Mouse (Mus musculus) forebrain, embryonic 14.5 days (tissue): Measurements from ENCODE around the gene Kat2b. TPM values are rescaled to one million over a fixed set of nuclear protein-coding genes. Genes with fewer than 3 reads are reported as not detected.
"Not testable (repeated sequence)": the region's sequence is repeated elsewhere in the genome, so short reads cannot be mapped to it uniquely, and the experiment has no call there.

ENCODE experiments used
- ATAC-seq: fragments of 200-750 bp; cut with Nextera tagmentation; 2 replicates; pipeline ENCODE4 v1.8.0; 2017; ENCODE audit warnings: mild to moderate bottlenecking, moderate library complexity
- DNase-seq: peaks from one replicate; pipeline ENCODE4 v3.0.0-alpha.2; 2015; ENCODE audit warnings: low spot score
- H3K27ac ChIP-seq: fragments of 300-500 bp; sonication (generic); 2 replicates; pipeline ENCODE4 v1.5.1; 2014; ENCODE audit warnings: low read depth, mild to moderate bottlenecking, control low read depth, low read length, moderate library complexity
- H3K27me3 ChIP-seq: fragments of 300-500 bp; sonication (generic); replicated peaks from 2 replicates; pipeline ENCODE4 v1.6.1; 2014; ENCODE audit warnings: low read length, control low read depth, mixed read lengths; ENCODE audit not compliant: control insufficient read depth, insufficient read depth
- H3K36me3 ChIP-seq: fragments of 300-500 bp; sonication (generic); 2 replicates; pipeline ENCODE4 v1.6.1; 2014; ENCODE audit warnings: low read length, control low read depth; ENCODE audit not compliant: control insufficient read depth, insufficient read depth
- H3K4me1 ChIP-seq: fragments of 300-500 bp; sonication (generic); 2 replicates; pipeline ENCODE4 v1.6.1; 2014; ENCODE audit warnings: antibody characterized with exemption, low read length, control low read depth; ENCODE audit not compliant: control insufficient read depth, insufficient read depth
- H3K4me2 ChIP-seq: fragments of 300-500 bp; sonication (generic); 2 replicates; pipeline ENCODE4 v1.6.1; 2014; ENCODE audit warnings: mild to moderate bottlenecking, control low read depth, low read length
- H3K4me3 ChIP-seq: fragments of 300-500 bp; sonication (generic); 2 replicates; pipeline ENCODE4 v1.5.1; 2014; ENCODE audit warnings: low read depth, low read length, control low read depth
- H3K9ac ChIP-seq: fragments of 300-500 bp; sonication (generic); 2 replicates; pipeline ENCODE4 v1.6.1; 2014; ENCODE audit warnings: mild to moderate bottlenecking, low read length, control low read depth, moderate library complexity
- H3K9me3 ChIP-seq: fragments of 300-500 bp; sonication (generic); replicated peaks from 2 replicates; pipeline ENCODE4 v1.6.1; 2016; ENCODE audit warnings: low read length, control low read depth, mixed read lengths; ENCODE audit not compliant: control insufficient read depth
- WGBS: fragments of 180-500 bp; shearing (Covaris S2); extraction: QIAGEN DNeasy Blood & Tissue Kit; methylation state at CpG from one replicate; pipeline ENCODE4 v1.1.7; 2014; 5-methylcytosine and 5-hydroxymethylcytosine counted together
- polyA plus RNA-seq: library from polyadenylated mRNA; unstranded; fragments of >200 nt; fragmentation: Nextera tagmentation; extraction: Ambion mirVana; gene quantifications from 2 replicates; pipeline ENCODE4 v1.2.1, GENCODE M21; 2014

Kat2b gene
- polyA plus RNA-seq, 1 experiment from 2014 or later, result 6.4 TPM

- Histone ChIP-seq H3K27me3 (no peaks in the 10 kb centered on the region), H3K9me3 (no peaks in the 10 kb centered on the region), H3K4me1 (peaks cover 7% of the 10 kb centered on the region), H3K27ac (no peak overlapping the region), H3K36me3 (no peaks in the 10 kb centered on the region), H3K4me3 (no peak overlapping the region), H3K9ac (no peak overlapping the region), H3K4me2 (no peak overlapping the region)
- DNase-seq (no peak), ATAC-seq (no peak)
- 89% methylated on average over 4 of the region's 4 CpGs for WGBS
Observed at GRCm38 (mm10) chr17:53598571-53598970, 31.9 kb downstream of the Kat2b start.

GRCm38 (mm10) chr17:53603236-53603635 is 36.6 kb downstream of the Kat2b start:
- WGBS, result no CpG with 5 or more reads among the region's 7 CpGs
- not testable (repeated sequence) for H3K9ac ChIP-seq, H3K4me1 ChIP-seq, H3K27me3 ChIP-seq, H3K27ac ChIP-seq, H3K4me3 ChIP-seq, H3K36me3 ChIP-seq, H3K4me2 ChIP-seq, ATAC-seq, H3K9me3 ChIP-seq, DNase-seq

- not testable (repeated sequence) for H3K4me1 ChIP-seq, H3K4me3 ChIP-seq, H3K27me3 ChIP-seq, H3K9me3 ChIP-seq, H3K9ac ChIP-seq, H3K36me3 ChIP-seq, H3K27ac ChIP-seq, ATAC-seq, H3K4me2 ChIP-seq, DNase-seq
- no CpG with 5 or more reads among the region's 7 CpGs for WGBS
Observed at GRCm38 (mm10) chr17:53606082-53606481, 39.4 kb downstream of the Kat2b start.

- not testable (repeated sequence) for H3K4me1 ChIP-seq, H3K9ac ChIP-seq, ATAC-seq, H3K4me3 ChIP-seq, H3K9me3 ChIP-seq, H3K4me2 ChIP-seq, DNase-seq, H3K27ac ChIP-seq, H3K27me3 ChIP-seq
- WGBS, result no CpG with 5 or more reads among the region's 7 CpGs
- H3K36me3 ChIP-seq, result peaks cover 13% of the 10 kb centered on the region
Observed at GRCm38 (mm10) chr17:53608924-53609323, 42.3 kb downstream of the Kat2b start.

- no peak overlapping the region for H3K27ac ChIP-seq
- H3K4me1 ChIP-seq, result no peaks in the 10 kb centered on the region
- ATAC-seq (no peak), DNase-seq (no peak)
- H3K36me3 ChIP-seq, result peaks cover 1% of the 10 kb centered on the region; the same call in 1 of the 2 replicates
- H3K9me3 ChIP-seq, result no peaks in the 10 kb centered on the region
- H3K4me3 ChIP-seq, result no peak overlapping the region
- WGBS, result 95% methylated on average over 6 of the region's 6 CpGs
- no peak overlapping the region for H3K4me2 ChIP-seq
- H3K9ac ChIP-seq, result no peak overlapping the region
- H3K27me3 ChIP-seq, result no peaks in the 10 kb centered on the region
Observed at GRCm38 (mm10) chr17:53617295-53617957, 50.8 kb downstream of the Kat2b start.

GRCm38 (mm10) chr17:53618369-53618768 is 51.7 kb downstream of the Kat2b start:
- H3K4me3 ChIP-seq, result no peak overlapping the region
- no peaks in the 10 kb centered on the region for H3K9me3 ChIP-seq
- 97% methylated on average over 7 of the region's 7 CpGs for WGBS
- H3K36me3 ChIP-seq, result no peaks in the 10 kb centered on the region
- H3K27me3 ChIP-seq, result no peaks in the 10 kb centered on the region
- ATAC-seq (no peak), DNase-seq (no peak)
- H3K4me1 ChIP-seq, result no peaks in the 10 kb centered on the region
- H3K9ac ChIP-seq, result no peak overlapping the region
- no peak overlapping the region for H3K27ac ChIP-seq
- H3K4me2 ChIP-seq, result no peak overlapping the region

GRCm38 (mm10) chr17:53619391-53619790 is 52.7 kb downstream of the Kat2b start:
- Histone ChIP-seq H3K36me3 (no peaks in the 10 kb centered on the region), H3K4me3 (no peak overlapping the region), H3K27ac (no peak overlapping the region), H3K9ac (no peak overlapping the region), H3K9me3 (no peaks in the 10 kb centered on the region), H3K4me2 (no peak overlapping the region), H3K4me1 (no peaks in the 10 kb centered on the region), H3K27me3 (no peaks in the 10 kb centered on the region)
- DNase-seq, result no peak
- ATAC-seq, result no peak

- ATAC-seq (no peak), DNase-seq (no peak)
- Histone ChIP-seq H3K9me3 (no peaks in the 10 kb centered on the region), H3K4me1 (no peaks in the 10 kb centered on the region), H3K4me3 (no peak overlapping the region), H3K36me3 (no peaks in the 10 kb centered on the region), H3K27ac (no peak overlapping the region), H3K9ac (no peak overlapping the region), H3K27me3 (no peaks in the 10 kb centered on the region), H3K4me2 (no peak overlapping the region)
- WGBS, result 69% methylated on average over 4 of the region's 4 CpGs
Observed at GRCm38 (mm10) chr17:53620611-53621010, 54.0 kb downstream of the Kat2b start.

GRCm38 (mm10) chr17:53622125-53622524 is 55.5 kb downstream of the Kat2b start:
- ATAC-seq (no peak), DNase-seq (no peak)
- no peaks in the 10 kb centered on the region for H3K4me1 ChIP-seq
- no peak overlapping the region for H3K27ac ChIP-seq
- no peak overlapping the region for H3K9ac ChIP-seq
- H3K27me3 ChIP-seq, result no peaks in the 10 kb centered on the region
- WGBS, result 83% methylated on average over 3 of the region's 3 CpGs
- H3K4me2 ChIP-seq, result no peak overlapping the region
- no peaks in the 10 kb centered on the region for H3K9me3 ChIP-seq
- H3K36me3 ChIP-seq, result no peaks in the 10 kb centered on the region
- no peak overlapping the region for H3K4me3 ChIP-seq
